In the genomic region with DNA sequence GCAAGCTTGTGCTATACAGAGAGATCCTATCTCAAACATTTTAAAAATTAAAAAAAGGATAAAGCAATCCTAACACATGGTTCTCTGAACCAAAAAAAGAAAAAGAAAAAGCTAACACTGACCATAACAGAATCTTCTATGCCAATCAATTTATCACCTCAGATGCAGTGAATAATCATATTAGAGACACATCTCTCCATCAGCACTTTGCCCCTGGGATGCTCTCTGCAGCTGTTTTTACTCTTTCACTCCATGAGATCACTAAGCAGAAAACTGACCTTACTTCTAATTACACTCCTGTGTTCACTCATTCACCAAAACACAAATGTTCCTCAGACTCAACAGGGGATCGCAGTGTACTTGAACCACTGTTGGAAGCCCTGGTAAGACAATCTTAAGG, we compare ENCODE assay signal across 26 mouse cellular contexts.
DNase-seq lines count a peak whose midpoint lies in the region; ATAC-seq lines count a peak whose summit lies in the region.
"Had no signal": no experiment of that assay in that cellular context is flagged by ENCODE, and none has a peak within 500 bp of the region (broad histone marks: within the 10 kb centered on the region; RNA-seq: fewer than 3 reads in every experiment).

No protein-coding gene starts in this region.

- H3K9ac ChIP-seq in embryonic facial prominence, embryonic 14.5 days (ENCODE audit: low read depth, low read length): no peak overlapping the region
- H3K9ac ChIP-seq: embryonic facial prominence, embryonic 12.5 days; embryonic facial prominence, embryonic 15.5 days; forebrain, embryonic 12.5 days had no signal

- intact Hi-C loops in heart, postnatal 10 days (cut with DNase I): no loop called here

- 55% methylated on average over 1 of the region's 1 CpGs for WGBS in embryonic facial prominence, embryonic 14.5 days
- 86% methylated on average over 1 of the region's 1 CpGs for WGBS in embryonic facial prominence, embryonic 10.5 days

- no peaks in the 10 kb centered on the region for H3K9me3 ChIP-seq in embryonic facial prominence, embryonic 14.5 days (ENCODE audit: control insufficient read depth, low read length)
- no peaks in the 10 kb centered on the region for H3K9me3 ChIP-seq in embryonic facial prominence, embryonic 10.5 days
- H3K9me3 ChIP-seq: embryonic facial prominence, embryonic 12.5 days; embryonic facial prominence, embryonic 15.5 days; forebrain, embryonic 10.5 days; forebrain, embryonic 12.5 days; G1E had no signal

- H3K4me2 ChIP-seq in embryonic facial prominence, embryonic 14.5 days (ENCODE audit: low read depth, low read length): no peak overlapping the region
- H3K4me2 ChIP-seq: embryonic facial prominence, embryonic 12.5 days; embryonic facial prominence, embryonic 15.5 days; forebrain, embryonic 12.5 days had no signal

- H3K4me3 ChIP-seq in embryonic facial prominence, embryonic 14.5 days (ENCODE audit: low read depth, low read length): no peak overlapping the region
- no peak overlapping the region for H3K4me3 ChIP-seq in embryonic facial prominence, embryonic 10.5 days
- H3K4me3 ChIP-seq: embryonic facial prominence, embryonic 12.5 days; embryonic facial prominence, embryonic 15.5 days; erythroblast, embryonic 14.5 days; forebrain, embryonic 10.5 days; forebrain, embryonic 12.5 days had no signal

- H3K27me3 ChIP-seq in embryonic facial prominence, embryonic 14.5 days (replicated peaks; ENCODE audit: control insufficient read depth, insufficient read depth, low read length): no peaks in the 10 kb centered on the region
- no peaks in the 10 kb centered on the region for H3K27me3 ChIP-seq in embryonic facial prominence, embryonic 10.5 days (replicated peaks; ENCODE audit: low read depth, poor library complexity, severe bottlenecking)
- H3K27me3 ChIP-seq: CH12.LX; embryonic facial prominence, embryonic 12.5 days; embryonic facial prominence, embryonic 15.5 days; forebrain, embryonic 12.5 days had no signal

- ATAC-seq in embryonic facial prominence, embryonic 14.5 days (ENCODE audit: low read depth): no peak
- ATAC-seq: CD4-positive, CD25-positive, alpha-beta regulatory T cell, adult 4 months; forebrain, embryonic 14.5 days; forebrain, embryonic 16.5 days had no signal

- H3K36me3 ChIP-seq in embryonic facial prominence, embryonic 14.5 days (ENCODE audit: control insufficient read depth, insufficient read depth, low read length): no peaks in the 10 kb centered on the region
- no peaks in the 10 kb centered on the region for H3K36me3 ChIP-seq in embryonic facial prominence, embryonic 10.5 days (replicated peaks)
- H3K36me3 ChIP-seq: embryonic facial prominence, embryonic 12.5 days; embryonic facial prominence, embryonic 15.5 days; forebrain, embryonic 10.5 days; forebrain, embryonic 12.5 days had no signal

- H3K27ac ChIP-seq in embryonic facial prominence, embryonic 14.5 days (replicated peaks; ENCODE audit: low read depth, low read length): no peak overlapping the region
- H3K27ac ChIP-seq in embryonic facial prominence, embryonic 10.5 days (replicated peaks): no peak overlapping the region
- H3K27ac ChIP-seq: embryonic facial prominence, embryonic 12.5 days; embryonic facial prominence, embryonic 15.5 days; forebrain, embryonic 10.5 days; forebrain, embryonic 12.5 days had no signal

- peak; percentile 10 for DNase-seq in embryonic facial prominence, embryonic 14.5 days (ENCODE audit: low spot score)
- no peak for DNase-seq in embryonic facial prominence, embryonic 10.5 days (ENCODE audit: low spot score)
- DNase-seq in heart, adult 11 months: peak; percentile 51
- DNase-seq in heart, postnatal 10 days: no peak
- DNase-seq in MN1 (ENCODE audit: low spot score): peak; percentile 62
- DNase-seq: adrenal gland, adult 2 months; adrenal gland, postnatal 10 days; adrenal gland, postnatal 25 days; B cell, adult 2 months; cerebellum, adult 11 months; cerebellum, adult 18-20 months; cerebellum, adult 8-10 months; cerebellum, adult 9-11 months; cerebellum, postnatal 14 days; cerebellum, postnatal 36 days; embryo, embryonic 11 days had no signal

- peaks cover 19% of the 10 kb centered on the region for H3K4me1 ChIP-seq in embryonic facial prominence, embryonic 14.5 days (ENCODE audit: control insufficient read depth, insufficient read depth, low read length)
- peaks cover 14% of the 10 kb centered on the region for H3K4me1 ChIP-seq in embryonic facial prominence, embryonic 10.5 days
- H3K4me1 ChIP-seq: embryonic facial prominence, embryonic 15.5 days had no signal

Comparison
In these comparisons a context has a peak if more than half of its experiments do, and no peak if none do; other contexts are left out.
1. DNase-seq: peak in embryonic facial prominence, embryonic 14.5 days (single experiment), heart, adult 11 months (single experiment) and MN1 (single experiment); none in embryonic facial prominence, embryonic 10.5 days (single experiment) and heart, postnatal 10 days (0 of 2).